Mouse (Mus musculus) neural tube, embryonic 12.5 days (tissue): ENCODE measurements at regions not wholly inside any gene's neighbourhood (a gene's known extent, or its start where the extent isn't known, plus 50 kb on each side); places are given as distances from the start of the nearest gene placed in this dataset.
A peak's percentile ranks its signal among the peaks of the same experiment; 100 is the strongest.

ENCODE experiments used
- ATAC-seq: fragments of 200-750 bp; cut with Nextera tagmentation; 2 replicates; pipeline ENCODE4 v1.8.0; 2017; ENCODE audit warnings: low read depth, mild to moderate bottlenecking, moderate TSS enrichment, moderate library complexity; ENCODE audit not compliant: low FRiP score
- H3K27ac ChIP-seq: fragments of 300-500 bp; sonication (generic); 2 replicates; pipeline ENCODE4 v1.5.1; 2016
- H3K27me3 ChIP-seq: fragments of 300-500 bp; sonication (generic); replicated peaks from 2 replicates; pipeline ENCODE4 v1.6.1; 2016; ENCODE audit warnings: mild to moderate bottlenecking
- H3K36me3 ChIP-seq: fragments of 300-500 bp; sonication (generic); 2 replicates; pipeline ENCODE4 v1.6.1; 2016; ENCODE audit warnings: mild to moderate bottlenecking
- H3K4me1 ChIP-seq: fragments of 300-500 bp; sonication (generic); 2 replicates; pipeline ENCODE4 v1.6.1; 2016
- H3K4me2 ChIP-seq: fragments of 300-500 bp; sonication (generic); replicated peaks from 2 replicates; pipeline ENCODE4 v1.6.1; 2016; ENCODE audit warnings: mild to moderate bottlenecking
- H3K4me3 ChIP-seq: fragments of 300-500 bp; sonication (generic); 2 replicates; pipeline ENCODE4 v1.5.1; 2016
- H3K9ac ChIP-seq: fragments of 300-500 bp; sonication (generic); 2 replicates; pipeline ENCODE4 v1.6.1; 2016; ENCODE audit warnings: mild to moderate bottlenecking
- H3K9me3 ChIP-seq: fragments of 300-500 bp; sonication (generic); 2 replicates; pipeline ENCODE4 v1.6.1; 2016; ENCODE audit warnings: mild to moderate bottlenecking
- WGBS: fragments of 180-500 bp; shearing (Covaris S2); methylation state at CpG from one replicate; pipeline ENCODE4 v1.1.7; 2016; 5-methylcytosine and 5-hydroxymethylcytosine counted together

DNA sequence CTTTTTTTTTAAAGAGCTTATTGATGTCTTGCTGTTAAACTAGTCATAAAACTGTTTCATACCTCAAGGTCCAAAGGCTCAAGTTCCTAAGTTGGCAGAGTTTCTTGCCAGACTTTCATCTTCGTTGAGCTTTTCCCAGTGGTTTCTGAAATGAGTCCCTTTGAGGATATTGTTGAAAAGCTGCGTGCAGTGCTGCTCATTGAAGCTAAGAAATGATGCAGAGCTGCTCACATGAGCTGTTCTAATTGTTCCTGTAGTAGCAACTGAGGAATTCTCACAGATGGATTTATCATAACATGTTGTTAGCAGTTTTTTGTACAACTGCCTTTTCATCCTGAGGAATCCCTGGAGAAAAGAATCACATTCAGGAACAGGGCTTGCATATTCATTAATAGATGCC, 249.3 kb downstream of the Col11a1 start:
- WGBS, result 70% methylated on average over 2 of the region's 2 CpGs

GRCm38 (mm10) chr3:114319444-114319843, 289.1 kb downstream of the Col11a1 start:
- no peak overlapping the region for H3K27ac ChIP-seq
- no peaks in the 10 kb centered on the region for H3K9me3 ChIP-seq
- no peak overlapping the region for H3K4me2 ChIP-seq
- ATAC-seq, result no peak
- no peaks in the 10 kb centered on the region for H3K27me3 ChIP-seq
- no peaks in the 10 kb centered on the region for H3K36me3 ChIP-seq
- H3K9ac ChIP-seq, result no peak overlapping the region
- H3K4me1 ChIP-seq, result no peaks in the 10 kb centered on the region
- H3K4me3 ChIP-seq, result no peak overlapping the region
- WGBS, result 96% methylated on average over 1 of the region's 1 CpGs

More for the DNA sequence above, 249.3 kb downstream of the Col11a1 start:
- ATAC-seq, result no peak
- Histone ChIP-seq H3K27ac (no peak overlapping the region), H3K4me2 (no peak overlapping the region), H3K9ac (no peak overlapping the region), H3K4me3 (no peak overlapping the region), H3K27me3 (no peaks in the 10 kb centered on the region), H3K36me3 (no peaks in the 10 kb centered on the region), H3K4me1 (no peaks in the 10 kb centered on the region), H3K9me3 (no peaks in the 10 kb centered on the region)

DNA sequence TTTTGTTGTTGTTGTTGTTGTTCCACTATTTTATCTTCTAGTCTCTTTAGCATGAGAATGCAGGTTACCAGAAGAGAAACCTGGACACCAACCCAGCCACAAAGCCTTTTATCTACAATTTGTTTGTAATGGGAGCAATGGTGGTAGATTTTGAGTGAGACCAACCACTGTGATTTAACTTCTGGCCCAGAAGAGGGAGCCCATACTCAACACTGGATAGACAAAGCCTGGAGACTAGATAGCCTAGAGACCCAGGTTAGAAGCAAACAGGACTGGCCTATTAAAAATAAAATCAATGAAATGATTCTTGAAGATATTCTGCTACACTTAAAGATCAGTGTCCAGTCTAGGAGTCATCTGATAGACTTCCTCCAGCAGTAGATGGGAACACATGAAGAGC, 304.0 kb downstream of the Col11a1 start:
- Histone ChIP-seq H3K4me2 (no peak overlapping the region), H3K27me3 (no peaks in the 10 kb centered on the region), H3K27ac (no peak overlapping the region), H3K9me3 (no peaks in the 10 kb centered on the region), H3K4me3 (no peak overlapping the region), H3K9ac (no peak overlapping the region), H3K36me3 (no peaks in the 10 kb centered on the region), H3K4me1 (no peaks in the 10 kb centered on the region)
- no peak for ATAC-seq

DNA sequence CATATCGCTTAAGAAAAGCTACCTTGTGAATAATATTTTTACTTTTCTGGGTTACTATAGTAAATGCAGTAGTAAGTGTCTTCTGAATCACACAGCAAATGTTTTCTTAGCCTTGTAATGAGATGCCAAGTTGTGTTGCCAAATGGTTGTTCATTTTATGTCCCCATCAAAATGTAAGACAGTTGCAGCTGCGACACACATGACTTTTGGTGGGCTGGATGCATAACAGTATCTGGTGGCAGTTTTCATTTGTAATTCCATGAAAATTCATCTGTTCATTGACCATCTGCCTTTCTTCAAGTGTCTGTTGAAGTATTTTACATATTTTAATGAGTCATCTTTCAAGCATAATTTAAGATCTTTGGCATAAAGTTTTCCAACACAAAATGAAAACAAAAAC, 313.4 kb downstream of the Col11a1 start:
- ATAC-seq, result no peak
- Histone ChIP-seq H3K4me1 (no peaks in the 10 kb centered on the region), H3K4me2 (no peak overlapping the region), H3K9me3 (no peaks in the 10 kb centered on the region), H3K36me3 (no peaks in the 10 kb centered on the region), H3K27ac (no peak overlapping the region), H3K27me3 (no peaks in the 10 kb centered on the region), H3K4me3 (no peak overlapping the region), H3K9ac (no peak overlapping the region)
- 88% methylated on average over 2 of the region's 2 CpGs for WGBS

- Histone ChIP-seq H3K36me3 (no peaks in the 10 kb centered on the region), H3K27me3 (no peaks in the 10 kb centered on the region), H3K4me3 (no peak overlapping the region), H3K9ac (no peak overlapping the region), H3K4me1 (no peaks in the 10 kb centered on the region), H3K9me3 (no peaks in the 10 kb centered on the region), H3K27ac (no peak overlapping the region), H3K4me2 (no peak overlapping the region)
- peak; percentile 84 for ATAC-seq
- 64% methylated on average over 5 of the region's 5 CpGs for WGBS
Measured at GRCm38 (mm10) chr3:114380044-114380443, 349.7 kb downstream of the Col11a1 start.

DNA sequence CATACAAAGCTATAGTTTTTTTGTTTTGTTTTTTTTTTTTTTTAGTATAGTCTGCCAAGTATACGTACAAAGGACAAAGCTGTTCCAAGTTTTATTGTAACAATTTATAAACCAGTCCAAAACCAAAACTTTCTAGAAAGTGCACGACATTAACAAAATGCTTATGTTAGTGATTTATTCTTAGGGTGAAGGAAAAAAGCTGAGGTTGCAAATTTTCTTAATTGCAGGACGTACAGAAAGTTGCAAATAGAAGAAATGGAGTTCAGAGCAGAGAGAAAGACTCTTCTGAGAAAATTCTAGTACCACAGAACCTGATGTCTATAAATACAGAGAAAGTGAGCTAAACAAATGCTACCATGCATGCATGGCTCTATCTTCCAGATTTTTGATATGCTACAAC, 373.1 kb downstream of the Col11a1 start:
- H3K36me3 ChIP-seq, result no peaks in the 10 kb centered on the region
- H3K9me3 ChIP-seq, result no peaks in the 10 kb centered on the region
- H3K4me3 ChIP-seq, result no peak overlapping the region
- H3K27ac ChIP-seq, result no peak overlapping the region
- ATAC-seq, result no peak
- 76% methylated on average over 3 of the region's 3 CpGs for WGBS
- no peak overlapping the region for H3K4me2 ChIP-seq
- no peaks in the 10 kb centered on the region for H3K27me3 ChIP-seq
- no peak overlapping the region for H3K9ac ChIP-seq
- H3K4me1 ChIP-seq, result no peaks in the 10 kb centered on the region
